Mouse (Mus musculus) CD8-positive naive resting alpha-beta T cell, adult 2 months (primary cell): ENCODE data around the gene Prph2.

Source experiments
- DNase-seq, 2 experiments: peaks; one replicate each; pipeline ENCODE4 v3.0.0; 2022; ENCODE audit warnings: low read depth in 2 of 2, low spot score in 2 of 2

Gene Prph2

DNA sequence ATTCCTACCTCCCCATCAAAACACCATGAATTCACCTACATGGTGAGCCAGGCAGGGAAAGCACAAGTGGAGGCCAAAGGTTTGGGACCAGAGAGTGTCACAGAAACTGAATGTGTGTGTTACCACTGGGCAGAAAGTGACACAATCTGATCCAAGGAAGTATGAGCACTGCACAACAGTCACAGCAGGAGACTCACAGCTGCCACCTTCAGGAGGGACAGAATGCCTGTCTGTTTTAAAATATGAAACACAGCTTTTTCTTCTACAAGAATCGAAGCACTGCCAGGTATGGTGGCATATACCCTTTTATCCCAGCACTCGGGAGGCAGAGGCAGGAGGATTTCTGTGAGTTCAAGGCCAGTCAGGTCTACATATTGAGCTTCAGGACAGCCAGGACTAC is 47.8 kb downstream of the Prph2 start:
- no peak for DNase-seq

DNA sequence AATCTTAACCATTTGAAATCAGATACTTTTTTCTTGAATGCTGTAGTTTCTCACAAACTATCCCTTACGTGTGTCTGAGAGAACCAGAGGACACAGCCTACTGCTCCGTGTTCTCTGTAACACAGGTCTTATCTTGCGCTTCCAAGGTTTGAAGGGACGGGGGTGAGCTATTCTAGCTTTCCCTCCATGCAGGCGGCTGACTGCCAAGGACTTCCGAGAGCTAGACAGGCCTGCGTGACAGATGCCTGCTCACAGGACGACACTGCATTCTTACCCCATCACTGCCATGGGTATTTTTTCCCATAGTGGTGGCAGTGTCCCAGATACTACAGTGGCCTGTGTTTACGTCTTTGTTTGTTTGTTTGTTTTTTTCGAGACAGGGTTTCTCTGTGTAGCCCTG is 50.0 kb downstream of the Prph2 start:
- DNase-seq: no peak

DNA sequence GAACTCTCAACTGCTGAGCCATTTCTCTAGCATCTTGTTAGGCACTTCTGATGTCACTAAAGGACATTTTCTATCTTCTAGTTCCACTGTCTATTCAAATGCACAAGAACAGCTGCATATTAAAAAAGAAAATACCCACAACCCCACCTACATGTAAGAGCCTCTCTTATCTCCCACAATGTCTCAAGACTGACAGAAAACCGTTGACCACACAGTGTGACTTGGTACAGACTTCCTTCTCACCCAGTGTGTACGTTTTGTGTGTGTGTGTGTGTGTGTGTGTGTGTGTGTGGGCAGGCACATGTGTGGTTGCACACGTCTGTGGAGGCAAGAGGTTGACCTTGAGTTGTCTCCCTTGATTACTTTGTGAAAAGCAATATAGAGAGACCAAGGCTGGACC is 51.9 kb downstream of the Prph2 start:
- no peak for DNase-seq

DNA sequence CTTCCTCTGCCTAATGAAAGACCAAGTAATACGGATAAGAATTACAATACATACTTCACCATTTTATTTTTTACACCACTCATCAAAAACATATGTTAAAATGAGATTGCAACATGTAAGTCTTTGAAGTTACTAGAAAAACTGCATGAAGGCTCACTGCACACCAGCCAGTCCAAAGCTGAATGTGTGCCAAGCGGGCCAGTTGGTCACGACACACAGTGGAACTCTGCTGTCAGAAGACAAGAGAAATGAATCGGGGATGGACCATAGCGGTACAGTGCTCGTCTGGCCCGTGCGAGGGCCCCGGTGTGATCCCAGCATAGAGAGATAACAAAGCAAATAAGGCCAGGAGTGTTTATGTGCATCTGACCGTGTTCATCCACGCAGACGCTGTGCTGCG is 52.9 kb downstream of the Prph2 start:
- no peak for DNase-seq

DNA sequence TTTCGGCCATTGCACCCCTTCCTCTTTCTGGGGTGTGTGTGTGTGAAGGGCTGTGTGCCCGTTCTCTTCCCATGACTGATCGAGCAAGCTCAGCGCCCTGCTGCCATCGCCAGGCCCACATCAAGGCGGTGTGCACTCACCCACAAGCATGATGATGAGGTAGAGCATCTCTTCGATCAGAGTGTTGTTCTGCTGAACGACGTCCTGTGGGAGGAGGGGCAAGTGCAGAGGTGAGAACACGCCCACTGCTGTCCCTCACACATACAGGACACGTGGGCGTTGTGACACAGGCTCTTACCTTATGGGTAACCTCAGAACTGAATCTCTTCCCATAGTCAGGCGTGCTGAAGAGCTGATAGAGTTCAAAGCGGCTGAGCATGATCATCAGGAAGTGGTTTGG is 56.6 kb downstream of the Prph2 start:
- DNase-seq: peak; percentile 9 to 17

DNA sequence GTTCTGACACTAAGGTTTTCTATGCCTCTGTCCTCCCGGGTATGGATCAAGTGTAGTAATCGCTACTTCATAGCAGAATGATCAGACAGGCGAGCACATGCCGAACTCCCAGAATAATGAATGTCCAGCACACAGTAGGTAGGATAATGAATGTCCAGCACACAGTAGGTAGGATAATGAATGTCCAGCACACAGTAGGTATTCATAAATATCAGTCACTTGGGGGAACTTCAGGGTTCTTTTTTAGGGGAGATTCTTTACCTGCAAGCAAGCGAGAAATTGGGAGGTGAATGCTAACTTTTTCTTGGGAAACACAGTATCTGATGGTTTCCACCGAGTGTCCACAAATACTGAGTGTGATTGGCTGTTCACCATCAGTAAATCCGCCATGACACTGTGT is 62.3 kb downstream of the Prph2 start:
- no peak for DNase-seq
